Mouse (Mus musculus): ENCODE data around the gene Gpa33. TPM values are rescaled to one million over a fixed set of nuclear protein-coding genes. Genes with fewer than 3 reads are reported as not detected.

The Gpa33 gene
- total RNA-seq, 2 experiments from 2014 or later = not detected

- no peak for DNase-seq (ENCODE audit: low spot score in 2 of 2)
- intact Hi-C loops (cut with DNase I) = loop anchor here (10.0 kb wide), 1 partner anchor 484 kb away; no protein-coding TSS in a partner anchor
Observed at GRCm38 (mm10) chr1:166158664-166159063, 28.6 kb downstream of the Gpa33 start.

GRCm38 (mm10) chr1:166160111-166160510 lies 30.1 kb downstream of the Gpa33 start:
- intact Hi-C loops (cut with DNase I) = loop anchor here (2.0 kb wide), 3 partner anchors 93 to 201 kb away; no protein-coding TSS in a partner anchor
- no peak for DNase-seq (ENCODE audit: low spot score in 2 of 2)

DNA sequence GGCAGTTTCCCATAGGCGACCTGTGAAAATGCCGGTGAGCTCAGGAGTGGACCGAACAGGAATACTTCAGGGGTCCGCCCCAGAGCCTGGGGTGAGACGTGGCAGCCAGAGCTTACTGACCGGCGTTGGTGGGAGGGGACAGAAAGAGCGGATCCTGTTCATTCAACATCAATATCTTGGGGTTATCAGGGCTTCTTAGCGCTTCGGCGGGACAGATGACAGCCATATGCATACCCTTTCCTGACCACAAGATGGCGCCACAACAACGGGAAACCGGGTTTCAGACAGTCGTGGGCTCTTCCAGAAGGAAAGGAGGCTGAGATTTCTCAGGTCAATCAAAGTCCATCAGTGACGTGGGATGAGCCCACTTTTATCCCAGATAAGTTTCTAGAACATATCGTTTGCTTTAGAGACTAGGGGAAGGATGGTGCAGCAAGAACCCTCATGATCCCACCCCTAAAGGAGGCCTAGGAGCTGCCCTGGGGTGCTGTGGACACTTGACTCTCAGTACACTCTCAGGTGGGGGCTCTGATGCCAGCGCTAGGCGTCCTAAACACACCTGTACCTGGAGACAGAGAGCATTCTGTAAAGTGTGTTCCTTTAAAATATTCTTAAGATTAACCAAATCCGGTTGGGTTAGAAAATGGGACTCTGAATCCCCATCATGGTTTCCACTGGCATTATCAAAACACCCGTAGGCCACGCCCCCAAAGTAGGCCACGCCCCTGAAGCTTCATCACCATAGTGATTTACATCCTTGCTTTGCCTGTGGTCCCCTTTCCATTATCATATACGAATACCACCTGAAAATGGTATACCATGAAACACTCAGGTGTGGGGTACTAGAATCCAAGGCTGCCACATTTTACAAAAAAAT lies 30.8 kb downstream of the Gpa33 start:
- peak; percentile 50 to 73 for DNase-seq (ENCODE audit: low spot score in 2 of 2)
- intact Hi-C loops (cut with DNase I) = loop anchor here (2.0 kb wide), 3 partner anchors 92 to 200 kb away; no protein-coding TSS in a partner anchor

GRCm38 (mm10) chr1:166164580-166164979 lies 34.5 kb downstream of the Gpa33 start:
- intact Hi-C loops (cut with DNase I) = no loop called here
- DNase-seq (ENCODE audit: low spot score in 2 of 2) = no peak

- intact Hi-C loops (cut with DNase I) = no loop called here
Observed at GRCm38 (mm10) chr1:166165159-166165558, 35.1 kb downstream of the Gpa33 start.

GRCm38 (mm10) chr1:166167405-166167804 lies 37.4 kb downstream of the Gpa33 start:
- intact Hi-C loops (cut with DNase I) = no loop called here
- DNase-seq (ENCODE audit: low spot score in 2 of 2) = no peak

More at GRCm38 (mm10) chr1:166165159-166165558, 35.1 kb downstream of the Gpa33 start:
- DNase-seq (ENCODE audit: low spot score in 2 of 2) = no peak

DNA sequence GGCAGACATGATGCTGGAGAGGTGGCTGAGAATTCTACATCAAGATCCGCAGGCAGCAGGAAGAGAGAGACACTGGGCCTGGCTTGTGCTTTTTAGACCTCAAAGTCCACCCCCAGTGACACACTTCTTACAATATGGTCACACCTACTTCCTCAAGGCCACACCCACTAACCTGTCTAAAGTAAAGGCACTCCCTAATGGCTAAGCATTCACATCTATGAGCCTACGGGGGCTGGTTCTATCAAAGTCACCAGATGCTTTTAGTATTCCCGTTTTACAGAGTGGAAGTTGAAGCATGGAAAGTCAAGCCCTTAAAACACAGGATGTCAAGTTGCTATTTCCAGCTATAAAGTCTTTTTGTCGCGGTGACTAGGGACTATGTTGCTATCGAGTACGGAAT lies 38.0 kb downstream of the Gpa33 start:
- intact Hi-C loops (cut with DNase I) = no loop called here
- no peak for DNase-seq (ENCODE audit: low spot score in 2 of 2)

DNA sequence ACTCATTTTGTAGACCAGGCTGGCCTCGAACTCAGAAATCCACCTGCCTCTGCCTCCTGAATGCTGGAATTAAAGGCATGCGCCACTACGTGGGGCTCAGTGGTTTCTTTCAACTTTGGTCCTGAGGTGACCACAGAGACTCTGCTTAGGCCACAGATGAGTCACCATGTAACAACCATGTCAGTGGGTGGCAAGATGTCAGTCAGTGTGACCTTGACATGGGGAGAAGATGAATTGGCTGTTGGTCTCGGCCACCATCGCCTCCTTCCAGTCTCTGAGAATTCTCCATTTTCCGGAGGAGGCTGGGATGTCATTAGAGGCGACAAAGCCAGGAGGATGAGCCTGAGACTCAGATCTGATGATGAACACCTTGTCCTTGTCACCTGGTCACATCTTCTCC lies 39.7 kb downstream of the Gpa33 start:
- DNase-seq (ENCODE audit: low spot score in 2 of 2) = no peak
- intact Hi-C loops (cut with DNase I) = no loop called here

DNA sequence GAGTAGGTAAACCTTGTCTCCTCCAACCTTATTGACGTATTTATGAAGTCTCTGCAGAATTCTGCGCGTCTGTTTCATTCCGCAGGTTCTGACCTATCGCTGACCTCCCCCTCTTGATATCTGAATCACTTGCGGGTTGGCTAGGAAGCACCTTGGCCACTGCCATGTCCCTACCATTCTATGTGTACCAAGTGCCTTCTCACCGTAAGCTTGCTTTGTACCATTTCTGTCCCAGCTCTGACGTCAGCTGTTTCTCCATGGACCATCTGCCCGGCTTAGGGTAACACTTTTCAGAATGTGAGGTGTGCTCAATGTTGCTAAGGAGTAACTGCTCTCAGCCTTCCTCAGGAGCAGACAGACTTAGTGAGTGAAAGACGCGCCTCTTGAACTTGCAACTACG lies 40.8 kb downstream of the Gpa33 start:
- intact Hi-C loops (cut with DNase I) = no loop called here
- DNase-seq (ENCODE audit: low spot score in 2 of 2) = no peak

GRCm38 (mm10) chr1:166172992-166173391 lies 43.0 kb downstream of the Gpa33 start:
- intact Hi-C loops (cut with DNase I) = no loop called here
- DNase-seq (ENCODE audit: low spot score in 2 of 2) = no peak

DNA sequence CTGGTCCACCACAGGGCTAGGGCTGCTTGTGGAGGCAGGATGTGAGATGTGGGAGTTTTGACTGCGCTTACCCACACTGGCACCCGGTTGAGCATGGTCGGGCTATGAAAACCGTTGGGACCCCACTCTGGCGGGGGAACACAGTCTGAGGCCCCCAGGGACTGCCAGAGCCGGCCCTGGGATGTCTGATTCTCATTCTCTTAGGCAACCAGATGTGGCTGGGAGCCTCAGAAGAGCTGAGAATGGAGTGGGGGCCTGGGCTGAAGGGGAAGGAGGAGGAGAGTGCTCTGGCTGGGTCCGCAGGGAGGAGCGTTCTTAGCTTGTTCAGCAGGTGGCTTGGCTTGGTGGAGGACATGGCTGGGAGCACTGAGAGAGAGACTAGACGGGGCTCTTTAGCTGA lies 43.6 kb downstream of the Gpa33 start:
- DNase-seq (ENCODE audit: low spot score in 2 of 2) = no peak
- intact Hi-C loops (cut with DNase I) = no loop called here

- intact Hi-C loops (cut with DNase I) = loop anchor here (5.0 kb wide), 1 partner anchor 76 kb away; no protein-coding TSS in a partner anchor
- no peak for DNase-seq (ENCODE audit: low spot score in 2 of 2)
Observed at GRCm38 (mm10) chr1:166181510-166181909, 51.5 kb downstream of the Gpa33 start.

GRCm38 (mm10) chr1:166182952-166183627 lies 53.1 kb downstream of the Gpa33 start:
- peak; percentile 25 to 34 for DNase-seq (ENCODE audit: low spot score in 2 of 2)
- intact Hi-C loops (cut with DNase I) = loop anchor here (5.0 kb wide), 1 partner anchor 74 kb away; no protein-coding TSS in a partner anchor

DNA sequence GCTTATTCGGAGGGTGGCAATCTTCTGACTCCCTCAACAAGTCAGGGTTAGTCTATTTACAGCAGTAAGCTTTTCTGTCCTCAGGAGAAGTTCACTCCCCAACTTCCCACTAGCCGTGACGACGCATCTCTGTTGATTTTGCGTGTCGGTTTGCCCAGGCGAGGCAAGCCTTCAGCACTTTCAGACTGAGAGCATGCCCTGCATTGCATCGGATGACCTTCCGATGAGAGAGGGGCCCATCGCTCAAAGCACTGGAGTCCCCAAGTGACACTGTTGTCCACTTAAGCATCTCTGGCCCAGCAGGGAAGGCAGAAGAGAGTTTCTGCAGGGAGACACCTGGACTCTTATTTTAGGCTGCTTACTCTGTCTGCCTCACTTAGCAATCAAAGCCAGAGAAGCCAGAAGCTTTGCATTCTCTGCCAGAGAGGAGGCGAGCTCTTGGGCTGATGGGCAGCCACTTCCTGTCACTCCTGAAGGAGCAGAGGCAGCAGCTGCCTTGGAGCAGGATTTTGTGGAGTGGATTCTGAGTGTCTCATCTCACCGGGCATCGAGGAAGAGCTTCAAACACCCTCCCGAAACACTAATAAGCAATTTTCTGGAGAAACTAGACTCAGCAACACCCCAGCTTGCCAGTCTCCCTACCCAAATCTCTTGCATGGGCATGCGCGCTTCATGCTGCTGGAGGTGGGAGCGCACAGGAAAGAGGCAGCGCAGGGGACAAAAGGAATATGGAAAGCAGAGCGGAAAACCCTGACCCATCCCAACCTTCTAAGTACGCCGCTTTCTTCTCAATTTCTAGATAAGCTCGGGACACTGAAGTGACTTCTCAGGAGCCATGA lies 54.6 kb downstream of the Gpa33 start:
- DNase-seq (ENCODE audit: low spot score in 2 of 2) = peak; percentile 32 to 48
- intact Hi-C loops (cut with DNase I) = loop anchor here (5.0 kb wide), 1 partner anchor 73 kb away; no protein-coding TSS in a partner anchor

- no peak for DNase-seq (ENCODE audit: low spot score in 2 of 2)
- intact Hi-C loops (cut with DNase I) = no loop called here
Observed at GRCm38 (mm10) chr1:166185357-166185756, 55.3 kb downstream of the Gpa33 start.

- no peak for DNase-seq (ENCODE audit: low spot score in 2 of 2)
- intact Hi-C loops (cut with DNase I) = no loop called here
Observed at GRCm38 (mm10) chr1:166189821-166190220, 59.8 kb downstream of the Gpa33 start.

GRCm38 (mm10) chr1:166204171-166204570 lies 74.1 kb downstream of the Gpa33 start:
- intact Hi-C loops (cut with DNase I) = no loop called here
- DNase-seq (ENCODE audit: low spot score in 2 of 2) = no peak

GRCm38 (mm10) chr1:166205159-166205558 lies 75.1 kb downstream of the Gpa33 start:
- no peak for DNase-seq (ENCODE audit: low spot score in 2 of 2)
- intact Hi-C loops (cut with DNase I) = loop anchor here (5.0 kb wide), 1 partner anchor 112 kb away; no protein-coding TSS in a partner anchor

GRCm38 (mm10) chr1:166209371-166209770 lies 79.3 kb downstream of the Gpa33 start:
- intact Hi-C loops (cut with DNase I) = loop anchor here (5.0 kb wide), 1 partner anchor 108 kb away; no protein-coding TSS in a partner anchor
- no peak for DNase-seq (ENCODE audit: low spot score in 2 of 2)

Measured in left cerebral cortex, postnatal 36 days (tissue).